Mouse (Mus musculus): Measurements from ENCODE around the gene Pex3. TPM values are rescaled to one million over a fixed set of nuclear protein-coding genes. Genes with fewer than 3 reads are reported as not detected.

Pex3 gene
- polyA plus RNA-seq, 1 experiment from 2014 or later, result 27.2 TPM

GRCm38 (mm10) chr10:13560014-13560674, 7.2 kb upstream of the Pex3 start:
- no peak overlapping the region for H3K4me2 ChIP-seq (ENCODE audit: low read depth, severe bottlenecking)
- 94% methylated on average over 13 of the region's 13 CpGs for WGBS

GRCm38 (mm10) chr10:13554316-13554715, 1.4 kb upstream of the Pex3 start:
- H3K9me3 ChIP-seq (ENCODE audit: control insufficient read depth, low read length), result no peaks in the 10 kb centered on the region
- no peak overlapping the region for H3K4me2 ChIP-seq (ENCODE audit: low read depth, severe bottlenecking)
- no peaks in the 10 kb centered on the region for H3K4me1 ChIP-seq (ENCODE audit: control insufficient read depth, insufficient read depth, low read length)
- H3K27me3 ChIP-seq (ENCODE audit: control insufficient read depth, insufficient read depth, low read length), result no peaks in the 10 kb centered on the region
- DNase-seq (ENCODE audit: low spot score) (no peak), ATAC-seq (ENCODE audit: insufficient number of reproducible peaks, low FRiP score, low TSS enrichment, low read depth) (no peak)
- no peak overlapping the region for H3K4me3 ChIP-seq (ENCODE audit: low read depth, low read length)
- H3K36me3 ChIP-seq (ENCODE audit: control insufficient read depth, insufficient read depth, low read length), result no peaks in the 10 kb centered on the region
- H3K9ac ChIP-seq (ENCODE audit: low read length), result no peak overlapping the region
- H3K27ac ChIP-seq (replicated peaks; ENCODE audit: low read depth, low read length), result no peak overlapping the region
- WGBS, result 79% methylated on average over 1 of the region's 1 CpGs

More at GRCm38 (mm10) chr10:13560014-13560674, 7.2 kb upstream of the Pex3 start:
- H3K4me1 ChIP-seq (ENCODE audit: control insufficient read depth, insufficient read depth, low read length), result no peaks in the 10 kb centered on the region
- no peak overlapping the region for H3K27ac ChIP-seq (replicated peaks; ENCODE audit: low read depth, low read length)
- no peak for ATAC-seq (ENCODE audit: insufficient number of reproducible peaks, low FRiP score, low TSS enrichment, low read depth)
- no peaks in the 10 kb centered on the region for H3K27me3 ChIP-seq (ENCODE audit: control insufficient read depth, insufficient read depth, low read length)
- DNase-seq (ENCODE audit: low spot score), result peak; percentile 3
- H3K36me3 ChIP-seq (ENCODE audit: control insufficient read depth, insufficient read depth, low read length), result peaks cover 4% of the 10 kb centered on the region; the same call in 1 of the 2 replicates
- H3K9ac ChIP-seq (ENCODE audit: low read length), result no peak overlapping the region
- no peak overlapping the region for H3K4me3 ChIP-seq (ENCODE audit: low read depth, low read length)
- no peaks in the 10 kb centered on the region for H3K9me3 ChIP-seq (ENCODE audit: control insufficient read depth, low read length)

GRCm38 (mm10) chr10:13553498-13553985, 600 bp upstream of the Pex3 start:
- H3K9ac ChIP-seq (ENCODE audit: low read length), result peak overlapping the region; percentile 60
- peak overlapping the region; percentile 64 for H3K4me3 ChIP-seq (ENCODE audit: low read depth, low read length)
- no peaks in the 10 kb centered on the region for H3K27me3 ChIP-seq (ENCODE audit: control insufficient read depth, insufficient read depth, low read length)
- 35% methylated on average over 10 of the region's 10 CpGs for WGBS
- H3K27ac ChIP-seq (replicated peaks; ENCODE audit: low read depth, low read length), result no peak overlapping the region
- H3K36me3 ChIP-seq (ENCODE audit: control insufficient read depth, insufficient read depth, low read length), result no peaks in the 10 kb centered on the region; the same call in 1 of the 2 replicates
- ATAC-seq (ENCODE audit: insufficient number of reproducible peaks, low FRiP score, low TSS enrichment, low read depth) (0 out of 2 replicates have a peak, but pooled peaks have one; percentile 29), DNase-seq (ENCODE audit: low spot score) (no peak)
- peak overlapping the region; percentile 62 for H3K4me2 ChIP-seq (ENCODE audit: low read depth, severe bottlenecking)
- H3K9me3 ChIP-seq (ENCODE audit: control insufficient read depth, low read length), result no peaks in the 10 kb centered on the region
- no peaks in the 10 kb centered on the region for H3K4me1 ChIP-seq (ENCODE audit: control insufficient read depth, insufficient read depth, low read length)

- Histone ChIP-seq H3K4me2 (ENCODE audit: low read depth, severe bottlenecking) (no peak overlapping the region), H3K4me1 (ENCODE audit: control insufficient read depth, insufficient read depth, low read length) (no peaks in the 10 kb centered on the region), H3K9ac (ENCODE audit: low read length) (no peak overlapping the region), H3K9me3 (ENCODE audit: control insufficient read depth, low read length) (no peaks in the 10 kb centered on the region), H3K27me3 (ENCODE audit: control insufficient read depth, insufficient read depth, low read length) (no peaks in the 10 kb centered on the region), H3K4me3 (ENCODE audit: low read depth, low read length) (no peak overlapping the region), H3K36me3 (ENCODE audit: control insufficient read depth, insufficient read depth, low read length) (no peaks in the 10 kb centered on the region; the same call in 1 of the 2 replicates), H3K27ac (replicated peaks; ENCODE audit: low read depth, low read length) (no peak overlapping the region)
- no peak for ATAC-seq (ENCODE audit: insufficient number of reproducible peaks, low FRiP score, low TSS enrichment, low read depth)
- DNase-seq (ENCODE audit: low spot score), result no peak
- WGBS, result 94% methylated on average over 5 of the region's 5 CpGs
Measured at GRCm38 (mm10) chr10:13541721-13542120, 11.2 kb downstream of the Pex3 start.

GRCm38 (mm10) chr10:13539769-13540333, 13.1 kb downstream of the Pex3 start:
- ATAC-seq (ENCODE audit: insufficient number of reproducible peaks, low FRiP score, low TSS enrichment, low read depth), result no peak
- Histone ChIP-seq H3K4me3 (ENCODE audit: low read depth, low read length) (no peak overlapping the region), H3K36me3 (ENCODE audit: control insufficient read depth, insufficient read depth, low read length) (no peaks in the 10 kb centered on the region; the same call in 1 of the 2 replicates), H3K4me1 (ENCODE audit: control insufficient read depth, insufficient read depth, low read length) (no peaks in the 10 kb centered on the region), H3K9me3 (ENCODE audit: control insufficient read depth, low read length) (no peaks in the 10 kb centered on the region), H3K9ac (ENCODE audit: low read length) (no peak overlapping the region), H3K27ac (replicated peaks; ENCODE audit: low read depth, low read length) (no peak overlapping the region), H3K27me3 (ENCODE audit: control insufficient read depth, insufficient read depth, low read length) (no peaks in the 10 kb centered on the region), H3K4me2 (ENCODE audit: low read depth, severe bottlenecking) (no peak overlapping the region)
- 93% methylated on average over 7 of the region's 7 CpGs for WGBS
- no peak for DNase-seq (ENCODE audit: low spot score)

- Histone ChIP-seq H3K9me3 (ENCODE audit: control insufficient read depth, low read length) (no peaks in the 10 kb centered on the region), H3K4me1 (ENCODE audit: control insufficient read depth, insufficient read depth, low read length) (no peaks in the 10 kb centered on the region), H3K36me3 (ENCODE audit: control insufficient read depth, insufficient read depth, low read length) (no peaks in the 10 kb centered on the region; the same call in 1 of the 2 replicates), H3K4me2 (ENCODE audit: low read depth, severe bottlenecking) (no peak overlapping the region), H3K27ac (replicated peaks; ENCODE audit: low read depth, low read length) (no peak overlapping the region), H3K4me3 (ENCODE audit: low read depth, low read length) (no peak overlapping the region), H3K9ac (ENCODE audit: low read length) (no peak overlapping the region), H3K27me3 (ENCODE audit: control insufficient read depth, insufficient read depth, low read length) (no peaks in the 10 kb centered on the region)
- DNase-seq (ENCODE audit: low spot score) (no peak), ATAC-seq (ENCODE audit: insufficient number of reproducible peaks, low FRiP score, low TSS enrichment, low read depth) (no peak)
- WGBS, result 96% methylated on average over 7 of the region's 7 CpGs
Measured at GRCm38 (mm10) chr10:13536706-13537105, 16.2 kb downstream of the Pex3 start.

- H3K36me3 ChIP-seq (ENCODE audit: control insufficient read depth, insufficient read depth, low read length), result peaks cover 4% of the 10 kb centered on the region; the same call in 1 of the 2 replicates
- 89% methylated on average over 3 of the region's 3 CpGs for WGBS
Measured at GRCm38 (mm10) chr10:13534751-13535150, 18.2 kb downstream of the Pex3 start.

GRCm38 (mm10) chr10:13528155-13528554, 24.8 kb downstream of the Pex3 start:
- WGBS, result 88% methylated on average over 4 of the region's 4 CpGs
- Histone ChIP-seq H3K27ac (replicated peaks; ENCODE audit: low read depth, low read length) (no peak overlapping the region), H3K36me3 (ENCODE audit: control insufficient read depth, insufficient read depth, low read length) (peaks cover 5% of the 10 kb centered on the region; the same call in 1 of the 2 replicates), H3K9ac (ENCODE audit: low read length) (no peak overlapping the region), H3K4me1 (ENCODE audit: control insufficient read depth, insufficient read depth, low read length) (no peaks in the 10 kb centered on the region), H3K9me3 (ENCODE audit: control insufficient read depth, low read length) (no peaks in the 10 kb centered on the region), H3K4me2 (ENCODE audit: low read depth, severe bottlenecking) (no peak overlapping the region), H3K4me3 (ENCODE audit: low read depth, low read length) (no peak overlapping the region), H3K27me3 (ENCODE audit: control insufficient read depth, insufficient read depth, low read length) (no peaks in the 10 kb centered on the region)
- ATAC-seq (ENCODE audit: insufficient number of reproducible peaks, low FRiP score, low TSS enrichment, low read depth) (no peak), DNase-seq (ENCODE audit: low spot score) (no peak)

More at GRCm38 (mm10) chr10:13534751-13535150, 18.2 kb downstream of the Pex3 start:
- H3K9ac ChIP-seq (ENCODE audit: low read length), result no peak overlapping the region
- no peaks in the 10 kb centered on the region for H3K27me3 ChIP-seq (ENCODE audit: control insufficient read depth, insufficient read depth, low read length)
- no peaks in the 10 kb centered on the region for H3K4me1 ChIP-seq (ENCODE audit: control insufficient read depth, insufficient read depth, low read length)
- no peaks in the 10 kb centered on the region for H3K9me3 ChIP-seq (ENCODE audit: control insufficient read depth, low read length)
- H3K4me3 ChIP-seq (ENCODE audit: low read depth, low read length), result no peak overlapping the region
- no peak for ATAC-seq (ENCODE audit: insufficient number of reproducible peaks, low FRiP score, low TSS enrichment, low read depth)
- H3K4me2 ChIP-seq (ENCODE audit: low read depth, severe bottlenecking), result no peak overlapping the region
- no peak overlapping the region for H3K27ac ChIP-seq (replicated peaks; ENCODE audit: low read depth, low read length)
- DNase-seq (ENCODE audit: low spot score), result no peak
